Mouse (Mus musculus): Measurements from ENCODE around the gene Exosc8.

DNA sequence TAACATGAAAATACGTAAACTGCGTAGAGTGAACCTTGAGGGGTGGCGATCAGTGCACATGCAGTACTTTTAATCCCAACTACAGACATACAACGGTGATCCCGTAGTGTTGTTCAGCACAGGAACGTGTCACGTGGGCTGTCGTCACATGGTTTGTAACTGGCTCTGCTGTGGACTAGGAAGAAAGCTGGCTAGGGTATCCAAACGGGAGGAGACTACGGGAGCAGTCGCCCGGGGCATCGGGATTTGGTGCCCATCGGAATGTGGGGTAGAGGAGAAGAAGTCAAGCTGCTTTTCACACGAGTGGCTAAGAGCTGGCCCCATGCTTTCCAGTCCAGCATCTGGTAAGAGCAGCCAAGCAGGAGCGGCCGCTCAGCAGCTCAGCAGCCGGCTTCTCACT, 29.2 kb upstream of the Exosc8 start:
- no peak for TF ChIP-seq CTCF (IDR thresholded peaks at IDR 0.05; ENCODE audit: control insufficient read depth, insufficient read depth, insufficient read length)
- no peak for TF ChIP-seq MYOG (IDR thresholded peaks at IDR 0.05; ENCODE audit: control insufficient read depth, extremely low read depth, insufficient read length)
